Mouse (Mus musculus) kidney, embryonic 14.5 days (tissue): ENCODE results near the gene Pzp. TPM values are rescaled to one million over a fixed set of nuclear protein-coding genes. Genes with fewer than 3 reads are reported as not detected.

Experiments used
- ATAC-seq: fragments of 200-750 bp; cut with Nextera tagmentation; 2 replicates; pipeline ENCODE4 v1.8.0; 2017; ENCODE audit warnings: moderate number of reproducible peaks, mild to moderate bottlenecking, moderate TSS enrichment, moderate library complexity; ENCODE audit not compliant: low FRiP score, low TSS enrichment
- H3K27ac ChIP-seq: fragments of 300-500 bp; sonication (generic); 2 replicates; pipeline ENCODE4 v1.5.1; 2014; ENCODE audit warnings: low read depth, mild to moderate bottlenecking, low read length, moderate library complexity, mixed read lengths
- H3K27me3 ChIP-seq: fragments of 300-500 bp; sonication (generic); 2 replicates; pipeline ENCODE4 v1.6.1; 2014; ENCODE audit warnings: mild to moderate bottlenecking, low read length; ENCODE audit not compliant: control insufficient read depth, insufficient read depth
- H3K36me3 ChIP-seq: fragments of 300-500 bp; sonication (generic); 2 replicates; pipeline ENCODE4 v1.6.1; 2014; ENCODE audit warnings: low read length, mixed read lengths; ENCODE audit not compliant: control insufficient read depth, insufficient read depth
- H3K4me1 ChIP-seq: fragments of 300-500 bp; sonication (generic); 2 replicates; pipeline ENCODE4 v1.6.1; 2014; ENCODE audit warnings: low read length, mixed read lengths; ENCODE audit not compliant: control insufficient read depth, insufficient read depth
- H3K4me2 ChIP-seq: fragments of 300-500 bp; sonication (generic); replicated peaks from 2 replicates; pipeline ENCODE4 v1.6.1; 2014; ENCODE audit warnings: low read depth, mild to moderate bottlenecking, low read length
- H3K4me3 ChIP-seq: fragments of 300-500 bp; sonication (generic); 2 replicates; pipeline ENCODE4 v1.5.1; 2014; ENCODE audit warnings: mild to moderate bottlenecking, low read length
- H3K9ac ChIP-seq: fragments of 300-500 bp; sonication (generic); 2 replicates; pipeline ENCODE4 v1.6.1; 2014; ENCODE audit warnings: low read depth, mild to moderate bottlenecking, low read length, moderate library complexity
- H3K9me3 ChIP-seq: fragments of 300-500 bp; sonication (generic); 2 replicates; pipeline ENCODE4 v1.6.1; 2016; ENCODE audit warnings: low read length; ENCODE audit not compliant: control insufficient read depth
- WGBS: fragments of 180-500 bp; shearing (Covaris S2); extraction: QIAGEN DNeasy Blood & Tissue Kit; methylation state at CpG from one replicate; pipeline ENCODE4 v1.1.7; 2014; 5-methylcytosine and 5-hydroxymethylcytosine counted together
- polyA plus RNA-seq: library from polyadenylated mRNA; unstranded; fragments of >200 nt; fragmentation: Nextera tagmentation; extraction: Ambion mirVana; gene quantifications from 2 replicates; pipeline ENCODE4 v1.2.1, GENCODE M21; 2014

The Pzp gene
- polyA plus RNA-seq, 1 experiment from 2014 or later, result 1.0 TPM

DNA sequence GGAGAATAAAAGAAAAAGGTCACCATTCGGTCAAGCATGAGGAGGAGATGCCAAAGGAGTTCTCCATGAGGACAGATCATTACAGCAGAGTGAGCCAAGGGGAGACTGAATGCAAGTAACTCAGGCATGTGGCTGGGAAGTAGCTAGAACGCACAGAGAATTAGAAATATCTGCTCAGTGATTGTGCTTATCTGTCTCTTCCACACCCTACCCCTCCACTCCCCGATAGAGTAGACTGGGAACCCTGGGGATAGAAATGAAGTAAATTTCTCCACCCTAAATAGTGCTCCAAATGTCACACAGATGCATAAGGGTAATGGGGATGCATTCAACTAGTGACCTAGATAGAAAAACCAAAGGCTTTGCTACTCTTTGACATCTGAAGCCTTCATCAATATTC is 60.0 kb downstream of the Pzp start:
- Histone ChIP-seq H3K9me3 (no peaks in the 10 kb centered on the region), H3K4me3 (no peak overlapping the region), H3K4me2 (no peak overlapping the region), H3K9ac (no peak overlapping the region), H3K27me3 (no peaks in the 10 kb centered on the region), H3K4me1 (no peaks in the 10 kb centered on the region), H3K36me3 (no peaks in the 10 kb centered on the region), H3K27ac (no peak overlapping the region)
- ATAC-seq, result no peak
- WGBS, result 74% methylated on average over 3 of the region's 3 CpGs

DNA sequence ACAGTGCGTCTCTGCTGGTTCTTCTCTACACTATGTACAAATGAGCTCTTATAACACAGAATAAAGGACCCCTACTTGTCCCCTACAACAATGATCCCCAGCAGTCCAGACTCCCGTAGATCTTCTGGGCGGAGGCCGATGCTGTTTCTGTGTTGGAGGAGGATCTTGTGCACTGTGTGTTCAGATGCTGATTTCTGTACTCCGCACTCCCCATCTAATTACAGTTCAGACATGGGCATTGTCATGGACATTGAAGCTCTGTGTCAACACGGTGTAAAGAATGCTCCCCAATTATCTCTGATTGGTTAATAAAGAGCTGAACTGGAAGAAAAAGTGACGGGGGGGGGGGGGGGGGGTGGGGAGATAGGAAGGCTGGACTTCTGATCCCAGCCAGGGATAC is 60.5 kb downstream of the Pzp start:
- H3K27ac ChIP-seq, result no peak overlapping the region
- H3K36me3 ChIP-seq, result no peaks in the 10 kb centered on the region
- H3K4me3 ChIP-seq, result no peak overlapping the region
- ATAC-seq, result no peak
- no peaks in the 10 kb centered on the region for H3K27me3 ChIP-seq
- no peak overlapping the region for H3K4me2 ChIP-seq
- H3K4me1 ChIP-seq, result no peaks in the 10 kb centered on the region
- no peaks in the 10 kb centered on the region for H3K9me3 ChIP-seq
- 68% methylated on average over 7 of the region's 7 CpGs for WGBS
- H3K9ac ChIP-seq, result no peak overlapping the region

DNA sequence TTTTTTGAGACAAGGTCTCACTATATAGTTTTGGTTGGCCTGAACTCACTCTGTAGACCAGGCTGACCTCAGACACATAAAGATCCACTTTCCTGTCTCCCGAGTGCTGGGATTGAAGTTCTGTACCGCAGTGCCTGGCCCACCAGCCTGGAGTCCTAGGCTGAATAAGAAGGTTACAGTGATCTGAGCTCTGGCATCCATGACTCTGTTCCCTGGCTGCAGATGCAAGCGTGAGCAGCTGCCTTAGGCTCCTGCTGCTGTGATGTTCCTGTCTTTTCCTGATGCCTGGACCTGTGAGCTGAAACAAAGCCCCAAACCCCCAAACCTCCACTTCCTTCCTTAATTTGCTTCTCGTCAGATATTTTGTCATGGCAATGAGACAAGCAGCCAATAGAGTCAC is 61.5 kb downstream of the Pzp start:
- no peaks in the 10 kb centered on the region for H3K27me3 ChIP-seq
- 82% methylated on average over 4 of the region's 4 CpGs for WGBS

DNA sequence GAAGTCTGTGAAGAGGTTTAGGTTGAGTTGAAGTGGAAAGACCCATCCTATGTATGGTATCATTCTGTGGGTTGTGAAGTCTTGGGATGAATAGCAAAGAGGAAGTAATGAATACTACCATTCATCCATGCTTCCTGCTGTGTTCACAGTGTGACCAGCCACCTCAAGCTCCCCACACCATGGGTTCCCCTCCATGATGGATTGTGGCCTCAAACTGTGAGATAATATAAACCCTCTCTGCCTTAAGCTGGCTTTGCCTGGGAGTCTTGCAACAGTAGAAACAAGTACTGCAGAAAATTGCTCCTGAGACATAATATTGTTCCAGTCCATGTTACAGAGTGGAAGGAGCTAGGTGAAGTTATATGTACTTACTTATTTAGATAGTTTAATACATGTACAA is 64.9 kb downstream of the Pzp start:
- no peaks in the 10 kb centered on the region for H3K36me3 ChIP-seq
- H3K4me2 ChIP-seq, result no peak overlapping the region
- H3K27me3 ChIP-seq, result no peaks in the 10 kb centered on the region
- H3K4me1 ChIP-seq, result no peaks in the 10 kb centered on the region
- H3K9ac ChIP-seq, result no peak overlapping the region
- ATAC-seq, result no peak
- no peak overlapping the region for H3K4me3 ChIP-seq
- H3K27ac ChIP-seq, result no peak overlapping the region
- H3K9me3 ChIP-seq, result no peaks in the 10 kb centered on the region

More for the DNA sequence above, 61.5 kb downstream of the Pzp start:
- ATAC-seq, result no peak
- H3K4me2 ChIP-seq, result no peak overlapping the region
- H3K4me3 ChIP-seq, result no peak overlapping the region
- H3K9me3 ChIP-seq, result no peaks in the 10 kb centered on the region
- H3K9ac ChIP-seq, result no peak overlapping the region
- no peak overlapping the region for H3K27ac ChIP-seq
- no peaks in the 10 kb centered on the region for H3K4me1 ChIP-seq
- H3K36me3 ChIP-seq, result no peaks in the 10 kb centered on the region

DNA sequence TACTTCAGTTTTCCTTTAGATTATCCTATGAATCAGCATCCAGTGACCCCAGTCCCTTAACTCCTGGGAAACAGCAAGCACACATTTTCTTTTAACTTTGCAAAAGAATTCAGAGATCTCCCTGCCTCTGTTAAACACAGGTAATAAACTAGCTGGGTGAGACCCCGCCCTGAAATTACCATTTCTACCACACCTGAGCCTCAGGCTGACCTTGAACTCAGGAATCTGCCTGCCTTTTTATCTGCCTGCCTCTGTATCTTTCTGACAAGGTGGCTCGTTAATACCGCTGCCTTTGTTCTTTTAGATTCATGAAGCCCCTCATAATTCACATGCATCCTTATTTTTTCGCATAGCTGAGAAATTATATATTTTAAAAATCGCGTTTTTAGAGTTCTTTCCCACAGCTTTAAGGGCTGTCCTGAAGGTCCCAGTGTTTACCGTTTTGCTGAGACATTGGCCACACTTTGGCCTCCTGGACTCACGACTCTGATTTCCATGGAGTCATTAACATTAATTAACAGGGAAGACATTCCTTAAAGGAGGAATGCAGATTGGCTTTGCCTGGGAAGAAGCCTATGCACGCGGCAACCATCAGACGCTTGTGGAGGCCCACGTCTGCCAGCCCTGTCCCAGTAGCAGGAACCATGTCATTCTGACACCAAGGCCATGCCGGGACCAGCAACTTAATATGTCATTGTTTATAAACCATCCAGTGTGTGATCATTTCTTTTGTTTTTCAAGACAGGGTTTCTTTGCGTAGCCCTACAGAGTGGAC is 65.6 kb downstream of the Pzp start:
- 0 out of 2 replicates have a peak, but pooled peaks cover 3% of the 10 kb centered on the region for H3K4me1 ChIP-seq
- WGBS, result 81% methylated on average over 14 of the region's 14 CpGs

DNA sequence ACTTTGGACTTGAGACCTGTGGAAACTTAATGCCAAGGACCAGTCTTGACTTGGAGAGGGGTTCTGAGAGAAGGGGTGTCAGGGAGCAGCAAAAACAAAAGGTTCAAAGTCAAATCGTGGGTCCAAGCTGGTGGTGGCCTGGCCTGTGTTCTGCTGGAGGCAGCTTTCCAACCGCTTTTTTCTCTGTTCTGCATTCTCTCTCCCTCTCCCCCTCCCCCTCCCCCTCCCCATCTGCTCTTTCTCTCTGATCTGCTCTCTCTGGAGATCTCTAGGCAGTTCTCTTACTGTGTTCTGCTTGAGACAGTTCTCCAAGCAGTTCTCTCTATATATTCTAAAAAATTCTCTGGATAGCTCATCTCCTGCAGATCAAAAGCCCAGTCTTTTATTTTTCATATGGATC is 66.2 kb downstream of the Pzp start:
- WGBS, result 52% methylated on average over 2 of the region's 2 CpGs
- H3K36me3 ChIP-seq, result no peaks in the 10 kb centered on the region
- no peak overlapping the region for H3K4me3 ChIP-seq
- H3K27me3 ChIP-seq, result no peaks in the 10 kb centered on the region
- H3K4me1 ChIP-seq, result 0 out of 2 replicates have a peak, but pooled peaks cover 3% of the 10 kb centered on the region
- ATAC-seq, result no peak
- no peak overlapping the region for H3K9ac ChIP-seq
- H3K4me2 ChIP-seq, result no peak overlapping the region
- no peaks in the 10 kb centered on the region for H3K9me3 ChIP-seq
- H3K27ac ChIP-seq, result no peak overlapping the region

More for the DNA sequence above, 65.6 kb downstream of the Pzp start:
- ATAC-seq, result no peak
- Histone ChIP-seq H3K36me3 (no peaks in the 10 kb centered on the region), H3K9me3 (no peaks in the 10 kb centered on the region), H3K4me2 (no peak overlapping the region), H3K27ac (no peak overlapping the region), H3K9ac (no peak overlapping the region), H3K27me3 (no peaks in the 10 kb centered on the region), H3K4me3 (no peak overlapping the region)

DNA sequence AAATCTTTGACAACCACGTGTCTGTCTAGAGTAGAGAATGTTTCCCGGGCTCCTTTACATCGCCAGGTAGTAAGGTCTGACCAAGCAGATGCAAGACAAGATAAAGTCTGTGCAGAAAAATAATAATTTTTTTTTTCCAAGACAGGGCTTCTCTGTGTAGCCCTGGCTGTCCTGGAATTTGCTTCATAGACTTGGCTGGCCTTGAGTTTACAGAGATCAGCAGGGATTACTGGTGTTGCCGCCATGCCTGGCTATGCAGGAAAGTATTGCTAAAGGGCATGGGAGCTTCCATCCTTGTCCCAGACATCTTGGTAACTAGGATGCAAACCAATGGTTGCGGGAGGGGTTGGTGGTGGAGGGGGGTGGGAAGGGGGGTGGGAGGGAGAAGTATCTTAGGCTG is 69.3 kb downstream of the Pzp start:
- H3K4me1 ChIP-seq, result 0 out of 2 replicates have a peak, but pooled peaks cover 3% of the 10 kb centered on the region
- WGBS, result 87% methylated on average over 5 of the region's 5 CpGs
- H3K27ac ChIP-seq, result no peak overlapping the region
- no peaks in the 10 kb centered on the region for H3K27me3 ChIP-seq
- H3K4me2 ChIP-seq, result no peak overlapping the region
- no peak overlapping the region for H3K4me3 ChIP-seq
- no peaks in the 10 kb centered on the region for H3K9me3 ChIP-seq
- H3K9ac ChIP-seq, result no peak overlapping the region
- no peak for ATAC-seq
- H3K36me3 ChIP-seq, result no peaks in the 10 kb centered on the region

DNA sequence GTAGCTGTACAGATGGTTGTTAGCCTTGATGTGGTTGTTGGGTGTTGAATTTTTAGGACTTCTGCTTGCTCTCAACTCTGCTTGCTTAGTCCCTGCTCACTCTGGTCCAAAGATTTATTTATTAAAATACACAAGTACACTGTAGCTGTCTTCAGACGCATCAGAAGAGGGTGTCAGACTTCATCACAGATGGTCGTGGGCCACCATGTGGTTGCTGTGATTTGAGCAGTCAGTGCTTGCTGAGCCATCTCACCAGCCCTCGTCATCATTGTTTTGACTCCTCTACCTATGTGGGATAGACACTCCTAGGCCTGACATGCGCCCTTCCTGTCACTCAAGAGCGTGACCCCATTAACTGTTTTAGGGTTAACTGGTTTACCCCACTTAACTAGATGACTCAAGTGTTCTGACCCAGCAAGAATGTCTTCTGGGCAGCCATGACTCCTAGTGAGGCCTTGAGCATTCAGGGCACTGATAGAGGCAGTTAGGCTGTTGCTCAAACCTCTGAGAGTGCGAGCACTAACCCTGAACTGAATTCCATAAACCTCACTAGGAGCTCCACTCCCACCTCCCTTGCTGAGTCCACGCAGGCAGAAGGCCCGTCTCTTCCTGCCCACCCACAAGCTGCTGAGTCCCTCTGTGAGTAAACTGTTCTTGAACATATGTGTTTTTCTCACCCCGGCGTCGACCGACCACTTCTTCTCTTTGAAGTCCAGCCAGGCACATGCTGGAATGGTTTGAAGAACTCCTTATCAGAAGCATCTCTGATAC is 70.5 kb downstream of the Pzp start:
- H3K27ac ChIP-seq, result no peak overlapping the region
- H3K27me3 ChIP-seq, result no peaks in the 10 kb centered on the region
- H3K36me3 ChIP-seq, result no peaks in the 10 kb centered on the region
- 0 out of 2 replicates have a peak, but pooled peaks cover 3% of the 10 kb centered on the region for H3K4me1 ChIP-seq
- H3K9ac ChIP-seq, result no peak overlapping the region
- H3K4me3 ChIP-seq, result no peak overlapping the region
- 67% methylated on average over 12 of the region's 12 CpGs for WGBS
- no peaks in the 10 kb centered on the region for H3K9me3 ChIP-seq
- no peak for ATAC-seq
- H3K4me2 ChIP-seq, result no peak overlapping the region

DNA sequence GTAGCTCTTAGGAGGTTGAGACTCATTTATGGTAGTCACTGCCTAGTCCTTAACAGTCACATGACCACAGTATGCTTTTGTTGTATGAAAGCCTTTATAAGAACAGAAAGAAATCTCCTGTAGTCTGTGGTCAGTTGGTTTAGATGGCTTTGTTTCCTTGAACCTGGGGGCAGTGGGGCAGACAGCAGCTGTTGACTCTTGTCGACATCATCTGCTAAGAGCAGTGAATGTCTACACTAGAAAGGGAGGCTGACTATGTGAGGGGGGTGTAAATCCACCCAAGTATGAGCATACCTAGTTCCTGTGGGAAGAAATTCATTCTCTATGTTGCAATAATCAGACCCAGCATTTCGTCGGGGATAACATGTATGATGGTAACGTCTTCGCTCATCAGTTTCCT is 79.5 kb downstream of the Pzp start:
- Histone ChIP-seq H3K4me1 (no peaks in the 10 kb centered on the region), H3K9ac (no peak overlapping the region), H3K36me3 (no peaks in the 10 kb centered on the region), H3K4me3 (no peak overlapping the region), H3K9me3 (no peaks in the 10 kb centered on the region), H3K4me2 (no peak overlapping the region), H3K27me3 (no peaks in the 10 kb centered on the region), H3K27ac (no peak overlapping the region)
- 98% methylated on average over 5 of the region's 5 CpGs for WGBS
- ATAC-seq, result no peak
